Mouse (Mus musculus): ENCODE data around the gene Gm3194.
"Not testable (repeated sequence)": the region's sequence is repeated elsewhere in the genome, so short reads cannot be mapped to it uniquely, and the experiment has no call there.

DNA sequence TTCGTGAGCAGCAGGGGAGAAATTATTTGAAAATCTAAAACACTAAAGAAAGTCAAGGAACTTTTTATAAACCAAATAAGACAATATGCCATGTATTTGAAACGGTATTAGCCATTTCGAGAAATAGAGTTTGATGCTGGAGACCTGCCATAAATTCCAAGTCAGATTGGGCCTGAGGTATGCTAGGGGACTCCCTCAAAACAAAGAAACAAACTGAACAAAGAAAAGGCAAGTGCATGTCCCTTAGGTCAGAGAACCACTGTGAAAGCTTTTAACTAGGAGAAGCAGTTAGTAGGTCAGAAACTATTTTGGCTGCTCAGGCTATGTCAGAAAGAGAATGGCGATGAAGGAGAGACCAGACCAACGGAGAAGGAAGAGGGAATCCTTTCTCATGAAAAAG is 28.6 kb upstream of the Gm3194 start, which contains the start of gene Gm3187:
- not testable (repeated sequence) for TF ChIP-seq POLR2A (IDR thresholded peaks at IDR 0.05; ENCODE audit: borderline replicate concordance, extremely low read depth, insufficient read depth, insufficient read length, poor library complexity, severe bottlenecking); CTCF (IDR thresholded peaks at IDR 0.05; ENCODE audit: borderline replicate concordance, extremely low read depth, insufficient read depth, insufficient read length)

All from brain, embryonic 14.5 days (tissue).